Mouse (Mus musculus) liver, embryonic 13.5 days (tissue): ENCODE data around the gene Gm5458. TPM values are rescaled to one million over a fixed set of nuclear protein-coding genes. Genes with fewer than 3 reads are reported as not detected.
"Not testable (repeated sequence)": the region's sequence is repeated elsewhere in the genome, so short reads cannot be mapped to it uniquely, and the experiment has no call there.

ENCODE experiments used
- ATAC-seq: fragments of 200-750 bp; cut with Nextera tagmentation; 2 replicates; pipeline ENCODE4 v1.8.0; 2017; ENCODE audit warnings: low read depth, mild to moderate bottlenecking, moderate number of reproducible peaks, moderate library complexity
- DNase-seq: peaks from one replicate; pipeline ENCODE4 v3.0.0; 2022
- H3K27ac ChIP-seq: fragments of 300-500 bp; sonication (generic); 2 replicates; pipeline ENCODE4 v1.5.1; 2015; ENCODE audit warnings: moderate library complexity, mild to moderate bottlenecking, inconsistent platforms
- H3K27me3 ChIP-seq: fragments of 300-500 bp; sonication (generic); 2 replicates; pipeline ENCODE4 v1.6.1; 2015; ENCODE audit warnings: mild to moderate bottlenecking, inconsistent platforms
- H3K36me3 ChIP-seq: fragments of 300-500 bp; sonication (generic); 2 replicates; pipeline ENCODE4 v1.6.1; 2015; ENCODE audit warnings: mild to moderate bottlenecking, inconsistent platforms
- H3K4me1 ChIP-seq: fragments of 300-500 bp; sonication (generic); replicated peaks from 2 replicates; pipeline ENCODE4 v1.6.1; 2015; ENCODE audit warnings: inconsistent platforms
- H3K4me2 ChIP-seq: fragments of 300-500 bp; sonication (generic); 2 replicates; pipeline ENCODE4 v1.6.1; 2015; ENCODE audit warnings: inconsistent platforms, mild to moderate bottlenecking, moderate library complexity
- H3K4me3 ChIP-seq: fragments of 300-500 bp; sonication (generic); replicated peaks from 2 replicates; pipeline ENCODE4 v1.5.1; 2015; ENCODE audit warnings: mild to moderate bottlenecking, inconsistent platforms
- H3K9ac ChIP-seq: fragments of 300-500 bp; sonication (generic); 2 replicates; pipeline ENCODE4 v1.6.1; 2015; ENCODE audit warnings: mild to moderate bottlenecking, inconsistent platforms
- H3K9me3 ChIP-seq: fragments of 300-500 bp; sonication (generic); replicated peaks from 2 replicates; pipeline ENCODE4 v1.6.1; 2016; ENCODE audit warnings: inconsistent platforms
- WGBS: fragments of 180-500 bp; shearing (Covaris S2); methylation state at CpG from one replicate; pipeline ENCODE4 v1.1.7; 2015; ENCODE audit not compliant: insufficient replicate concordance; 5-methylcytosine and 5-hydroxymethylcytosine counted together
- polyA plus RNA-seq: library from polyadenylated mRNA; unstranded; fragments of >200 nt; fragmentation: Nextera tagmentation; extraction: Ambion mirVana; gene quantifications from 2 replicates; pipeline ENCODE4 v1.2.1, GENCODE M21; 2015

Gene Gm5458
- polyA plus RNA-seq = not detected in 2 replicates

DNA sequence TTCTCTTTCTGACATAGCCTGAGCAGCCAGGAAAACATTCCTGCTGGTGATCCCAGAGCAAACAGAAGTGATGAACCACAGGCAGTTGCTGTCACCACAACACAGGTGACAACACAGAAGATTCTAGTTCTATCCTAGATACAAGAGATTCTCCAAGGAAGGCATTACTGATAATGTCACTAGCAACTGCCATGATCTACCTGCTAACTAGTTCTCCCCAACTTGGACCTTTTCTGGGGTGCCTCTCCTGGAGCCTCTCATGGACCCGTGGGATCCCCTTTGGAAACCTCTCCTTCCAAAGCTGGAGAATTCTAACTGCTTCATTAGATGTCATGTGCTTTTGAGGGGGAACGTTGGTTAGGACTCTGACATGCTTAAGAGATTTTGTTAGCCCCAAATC is at the start of gene Gm5458:
Gene Gm5458 (minus strand): TSS at position 101 of the 400 bp plus-strand sequence.
- 54% methylated on average over 2 of the region's 2 CpGs for WGBS
- H3K9ac ChIP-seq, H3K27ac ChIP-seq, ATAC-seq, H3K4me1 ChIP-seq, H3K4me3 ChIP-seq, H3K36me3 ChIP-seq, DNase-seq, H3K27me3 ChIP-seq, H3K9me3 ChIP-seq, H3K4me2 ChIP-seq: not testable (repeated sequence)

DNA sequence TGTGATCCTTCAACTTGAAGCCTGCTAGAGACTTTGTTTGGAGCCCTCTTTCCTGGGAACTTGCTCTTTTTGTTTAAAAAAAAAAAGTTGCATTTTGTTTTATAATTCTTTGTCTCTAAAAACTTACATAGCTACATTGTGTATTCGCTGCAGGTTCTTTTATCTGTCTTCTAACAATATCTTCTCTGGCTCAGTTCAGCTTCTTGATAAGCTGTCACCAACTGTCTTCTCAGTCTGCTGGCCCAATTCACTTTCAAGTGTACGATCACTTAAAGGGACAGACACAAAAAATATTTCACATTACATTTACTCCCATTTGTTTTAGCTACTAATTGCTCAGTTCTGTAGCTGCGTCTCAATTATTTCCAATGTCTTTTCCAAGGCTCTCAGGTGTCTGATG is 43.9 kb upstream of the Gm5458 start:
- H3K27me3 ChIP-seq = no peaks in the 10 kb centered on the region
- WGBS = 53% methylated on average over 3 of the region's 3 CpGs
- no peak overlapping the region for H3K27ac ChIP-seq
- no peak overlapping the region for H3K4me2 ChIP-seq
- no peaks in the 10 kb centered on the region for H3K4me1 ChIP-seq
- no peak for ATAC-seq
- H3K36me3 ChIP-seq = no peaks in the 10 kb centered on the region
- no peak overlapping the region for H3K4me3 ChIP-seq
- no peak for DNase-seq
- H3K9ac ChIP-seq = no peak overlapping the region
- H3K9me3 ChIP-seq = no peaks in the 10 kb centered on the region

DNA sequence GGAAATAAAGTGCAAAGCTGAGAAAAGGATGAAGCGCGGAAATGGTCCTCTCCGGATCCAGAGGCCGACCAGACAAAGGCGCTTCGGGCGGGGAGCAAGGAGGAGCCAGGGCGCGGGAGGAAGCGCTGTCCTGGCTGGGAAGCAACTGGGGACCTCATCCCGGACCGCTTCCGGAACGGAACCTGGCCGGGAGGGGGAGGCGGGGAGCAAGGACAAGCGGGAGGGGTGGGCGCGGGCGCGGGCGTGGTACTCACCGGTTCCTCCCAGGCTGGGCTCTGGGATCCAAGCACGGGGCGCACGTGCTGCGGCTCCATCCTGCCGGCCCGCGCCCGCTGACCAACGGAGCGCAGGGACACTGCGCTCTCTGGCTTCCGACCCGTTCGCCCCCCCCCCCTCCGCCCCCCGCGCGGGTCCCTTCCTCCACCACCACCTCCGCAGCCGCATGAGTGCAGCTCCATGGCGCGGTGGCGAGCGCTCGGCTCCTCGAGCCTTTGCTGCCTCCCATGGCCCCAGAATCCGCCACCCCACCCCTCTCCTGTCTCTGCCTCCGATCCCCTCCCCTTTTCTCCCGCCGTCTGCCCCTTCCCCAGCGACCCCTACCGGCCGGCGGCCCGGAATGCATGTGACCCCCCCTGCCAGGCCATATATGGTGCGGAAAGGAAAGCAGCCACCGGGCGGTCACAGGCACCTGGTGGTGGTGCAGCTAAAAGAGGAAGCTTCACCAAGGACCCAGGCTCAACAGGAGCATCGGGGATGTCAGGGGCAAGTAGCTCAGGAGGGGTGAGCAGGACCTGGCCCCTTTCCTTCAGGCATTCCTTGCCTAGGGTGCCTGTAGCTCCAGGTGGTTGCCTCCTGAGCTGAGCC is 17.3 kb downstream of the Gm5458 start, which contains the start of gene Gm2237:
Gene Gm2237 (minus strand): TSS at position 332 of the 864 bp plus-strand sequence.
- H3K4me2 ChIP-seq = peak within 1 kb of the TSS; percentile 52
- H3K27ac ChIP-seq, H3K4me1 ChIP-seq, H3K9ac ChIP-seq, H3K36me3 ChIP-seq, H3K27me3 ChIP-seq, H3K9me3 ChIP-seq, DNase-seq, ATAC-seq: not testable (repeated sequence)
- peak within 1 kb of the TSS; percentile 41 for H3K4me3 ChIP-seq
- WGBS = under 1% methylated on average over 20 of the region's 62 CpGs

DNA sequence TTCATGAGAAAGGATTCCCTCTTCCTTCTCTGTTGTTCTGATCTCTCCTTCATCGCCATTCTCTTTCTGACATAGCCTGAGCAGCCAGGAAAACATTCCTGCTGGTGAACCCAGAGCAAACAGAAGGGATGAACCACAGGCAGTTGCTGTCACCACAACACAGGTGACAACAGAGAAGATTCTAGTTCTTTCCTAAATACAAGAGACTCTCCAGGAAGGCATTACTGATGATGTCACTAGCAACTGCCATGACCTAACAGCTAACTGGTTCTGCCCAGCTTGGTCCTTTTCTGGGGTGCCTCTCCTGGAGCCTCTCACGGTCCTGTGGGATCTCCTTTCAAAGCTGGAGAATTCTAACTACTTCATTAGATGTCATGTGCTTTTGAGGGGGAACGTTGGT is 52.5 kb downstream of the Gm5458 start, which contains the start of gene Gm2244:
Gene Gm2244 (minus strand): TSS at position 101 of the 400 bp plus-strand sequence.
- not testable (repeated sequence) for ATAC-seq, H3K36me3 ChIP-seq, H3K9me3 ChIP-seq, H3K4me2 ChIP-seq, H3K27me3 ChIP-seq, H3K4me3 ChIP-seq, H3K4me1 ChIP-seq, H3K27ac ChIP-seq, H3K9ac ChIP-seq, DNase-seq
- 63% methylated on average over 1 of the region's 3 CpGs for WGBS

Other genes starting within 250 kb of the Gm5458 start
- gene Gm21738, start 183.7 kb downstream of the Gm5458 start, polyA plus RNA-seq = not detected in 2 replicates
- not detected in 2 replicates for gene Gm2244, start 52.6 kb downstream of the Gm5458 start, polyA plus RNA-seq
- 0.17 and 0.25 TPM in 2 replicates for gene Gm2237, start 17.4 kb downstream of the Gm5458 start, polyA plus RNA-seq
- gene Nid2, start 148.7 kb upstream of the Gm5458 start, polyA plus RNA-seq = 13.9 and 16.5 TPM in 2 replicates
- 113 and 121 TPM in 2 replicates for gene Rtraf, start 221.2 kb upstream of the Gm5458 start, polyA plus RNA-seq